Mouse (Mus musculus): ENCODE measurements around the gene Tnp1.

The Tnp1 gene

GRCm38 (mm10) chr1:73006847-73007246 is 8.9 kb downstream of the Tnp1 start:
- no peak for DNase-seq (ENCODE audit: low read depth, low spot score)

- DNase-seq (ENCODE audit: low read depth, low spot score) = no peak
These were observed 10.8 kb downstream of the Tnp1 start for GRCm38 (mm10) chr1:73004890-73005289.

- no peak for DNase-seq (ENCODE audit: low read depth, low spot score)
These were observed 13.1 kb downstream of the Tnp1 start for GRCm38 (mm10) chr1:73002637-73003036.

- no peak for DNase-seq (ENCODE audit: low read depth, low spot score)
These were observed 13.7 kb downstream of the Tnp1 start for GRCm38 (mm10) chr1:73001961-73002360.

- no peak for DNase-seq (ENCODE audit: low read depth, low spot score)
These were observed 20.8 kb downstream of the Tnp1 start for GRCm38 (mm10) chr1:72994751-72995528.

GRCm38 (mm10) chr1:72992944-72993464 is 22.7 kb downstream of the Tnp1 start:
- DNase-seq (ENCODE audit: low read depth, low spot score) = no peak

- no peak for DNase-seq (ENCODE audit: low read depth, low spot score)
These were observed 23.5 kb downstream of the Tnp1 start for GRCm38 (mm10) chr1:72992209-72992608.

- DNase-seq (ENCODE audit: low read depth, low spot score) = no peak
These were observed 26.8 kb downstream of the Tnp1 start for GRCm38 (mm10) chr1:72988904-72989303.

- no peak for DNase-seq (ENCODE audit: low read depth, low spot score)
These were observed 29.0 kb downstream of the Tnp1 start for GRCm38 (mm10) chr1:72986715-72987114.

- DNase-seq (ENCODE audit: low read depth, low spot score) = no peak
These were observed 36.8 kb downstream of the Tnp1 start for GRCm38 (mm10) chr1:72978956-72979355.

- no peak for DNase-seq (ENCODE audit: low read depth, low spot score)
These were observed 41.5 kb downstream of the Tnp1 start for GRCm38 (mm10) chr1:72974226-72974625.

GRCm38 (mm10) chr1:72970461-72970860 is 45.2 kb downstream of the Tnp1 start:
- no peak for DNase-seq (ENCODE audit: low read depth, low spot score)

GRCm38 (mm10) chr1:72969113-72969812 is 46.4 kb downstream of the Tnp1 start:
- no peak for DNase-seq (ENCODE audit: low read depth, low spot score)

GRCm38 (mm10) chr1:72966423-72966822 is 49.3 kb downstream of the Tnp1 start:
- DNase-seq (ENCODE audit: low read depth, low spot score) = no peak
